Mouse (Mus musculus) lung, embryonic 15.5 days (tissue): ENCODE data around the gene Grk5. TPM values are rescaled to one million over a fixed set of nuclear protein-coding genes. Genes with fewer than 3 reads are reported as not detected.
A peak's percentile ranks its signal among the peaks of the same experiment; 100 is the strongest.

Source experiments
- ATAC-seq: fragments of 200-750 bp; cut with Nextera tagmentation; 2 replicates; pipeline ENCODE4 v1.8.0; 2017; ENCODE audit warnings: moderate number of reproducible peaks, borderline replicate concordance; ENCODE audit not compliant: low FRiP score, low TSS enrichment; ENCODE audit errors: extremely low read depth
- H3K27ac ChIP-seq: fragments of 300-500 bp; sonication (generic); 2 replicates; pipeline ENCODE4 v1.5.1; 2015; ENCODE audit warnings: moderate library complexity, mild to moderate bottlenecking, inconsistent platforms
- H3K27me3 ChIP-seq: fragments of 300-500 bp; sonication (generic); 2 replicates; pipeline ENCODE4 v1.6.1; 2015; ENCODE audit warnings: inconsistent platforms
- H3K36me3 ChIP-seq: fragments of 300-500 bp; sonication (generic); 2 replicates; pipeline ENCODE4 v1.6.1; 2015; ENCODE audit warnings: inconsistent platforms
- H3K4me1 ChIP-seq: fragments of 300-500 bp; sonication (generic); 2 replicates; pipeline ENCODE4 v1.6.1; 2015; ENCODE audit warnings: inconsistent platforms
- H3K4me2 ChIP-seq: fragments of 300-500 bp; sonication (generic); 2 replicates; pipeline ENCODE4 v1.6.1; 2015; ENCODE audit warnings: inconsistent platforms, mild to moderate bottlenecking, moderate library complexity
- H3K4me3 ChIP-seq: fragments of 300-500 bp; sonication (generic); 2 replicates; pipeline ENCODE4 v1.5.1; 2015; ENCODE audit warnings: mild to moderate bottlenecking, inconsistent platforms
- H3K9ac ChIP-seq: fragments of 300-500 bp; sonication (generic); 2 replicates; pipeline ENCODE4 v1.6.1; 2015; ENCODE audit warnings: inconsistent platforms
- H3K9me3 ChIP-seq: fragments of 300-500 bp; sonication (generic); 2 replicates; pipeline ENCODE4 v1.6.1; 2016; ENCODE audit warnings: inconsistent platforms
- WGBS: fragments of 180-500 bp; shearing (Covaris S2); methylation state at CpG from one replicate; pipeline ENCODE4 v1.1.7; 2015; 5-methylcytosine and 5-hydroxymethylcytosine counted together
- polyA plus RNA-seq: library from polyadenylated mRNA; unstranded; fragments of >200 nt; fragmentation: Nextera tagmentation; extraction: Ambion mirVana; gene quantifications from 2 replicates; pipeline ENCODE4 v1.2.1, GENCODE M21; 2015

The Grk5 gene
- polyA plus RNA-seq, 1 experiment from 2014 or later: 4.2 TPM

DNA sequence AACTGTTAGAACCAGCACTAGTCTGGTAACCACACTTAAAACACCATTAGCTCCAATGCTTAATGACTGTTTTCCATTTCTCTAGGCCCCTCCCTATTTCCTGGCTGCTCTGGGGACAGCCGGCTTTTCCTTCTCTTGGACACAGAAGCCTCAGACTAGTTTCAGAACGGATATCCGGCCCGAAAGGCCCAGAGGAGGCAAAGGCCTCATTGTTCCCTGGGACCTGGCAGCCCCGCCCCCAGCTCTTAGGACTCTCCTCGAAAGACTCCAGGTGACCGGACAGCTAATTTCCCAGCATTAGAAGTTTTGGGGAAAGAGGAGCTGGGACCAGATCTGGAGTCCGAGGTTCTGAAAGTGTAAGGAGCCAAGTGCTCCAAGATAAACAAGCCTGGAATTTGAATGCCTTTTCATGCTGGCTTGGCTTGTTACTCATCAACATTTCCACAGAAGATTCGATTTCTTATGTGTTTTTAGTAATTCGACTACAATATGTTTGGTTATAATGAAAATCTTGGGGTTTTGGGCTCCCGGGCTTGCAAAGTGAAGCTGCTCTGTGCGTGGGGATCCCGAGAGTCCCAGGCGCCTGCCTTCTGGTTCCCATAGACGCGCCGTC lies 342 bp upstream of the Grk5 start:
- Histone ChIP-seq H3K27me3 (no peaks in the 10 kb centered on the region), H3K27ac (peak overlapping the region; percentile 96)

DNA sequence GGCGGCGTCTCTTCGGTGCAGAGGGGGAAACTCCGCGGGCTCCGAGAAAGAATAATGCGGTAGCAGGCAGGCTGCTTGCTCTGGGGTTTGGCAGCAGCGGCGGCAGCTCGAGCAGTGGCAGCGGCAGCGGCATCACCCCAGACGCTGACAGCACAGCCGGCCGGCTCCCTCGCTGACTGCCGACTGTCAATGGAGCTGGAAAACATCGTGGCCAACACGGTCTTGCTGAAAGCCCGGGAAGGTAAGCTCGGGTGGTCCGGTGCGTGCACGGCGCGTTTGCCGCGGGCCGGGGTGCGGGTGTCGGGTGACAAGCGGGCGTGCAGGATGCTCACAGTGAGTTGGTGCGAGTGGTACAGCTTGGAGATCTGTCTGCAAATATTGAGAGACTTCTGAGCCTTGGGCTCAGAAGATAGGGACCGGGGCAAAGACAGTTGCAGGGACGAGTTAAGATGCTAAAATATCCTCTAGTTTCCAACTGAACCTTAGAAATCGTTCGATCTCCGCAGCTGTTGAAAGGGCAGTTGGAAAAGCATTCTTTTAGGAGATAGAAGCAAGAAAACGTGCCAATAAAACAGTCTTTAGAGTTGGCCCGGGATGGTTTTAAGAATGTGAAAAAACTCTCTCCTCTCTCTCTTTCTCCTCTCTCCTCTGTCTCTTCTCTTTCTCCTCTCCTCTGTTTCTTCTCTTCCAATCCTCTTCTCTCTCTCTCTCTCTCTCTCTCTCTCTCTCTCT lies 1.0 kb downstream of the Grk5 start:
- 2% methylated on average over 39 of the region's 41 CpGs for WGBS
- Histone ChIP-seq H3K4me1 (peaks cover 26% of the 10 kb centered on the region), H3K27me3 (no peaks in the 10 kb centered on the region), H3K4me3 (peak overlapping the region; percentile 72), H3K9ac (peak overlapping the region; percentile 72), H3K9me3 (no peaks in the 10 kb centered on the region), H3K36me3 (no peaks in the 10 kb centered on the region), H3K27ac (peak overlapping the region; percentile 96), H3K4me2 (peak overlapping the region; percentile 75)
- peak; percentile 23; the same call in 1 of the 2 replicates for ATAC-seq

More for the DNA sequence above, 342 bp upstream of the Grk5 start:
- ATAC-seq: peak; percentile 20; the same call in 1 of the 2 replicates
- Histone ChIP-seq H3K9me3 (no peaks in the 10 kb centered on the region), H3K36me3 (no peaks in the 10 kb centered on the region), H3K4me2 (peak overlapping the region; percentile 75), H3K4me3 (peak overlapping the region; percentile 72), H3K4me1 (peaks cover 26% of the 10 kb centered on the region), H3K9ac (peak overlapping the region; percentile 72)
- 7% methylated on average over 17 of the region's 17 CpGs for WGBS

- peak overlapping the region; percentile 72 for H3K4me3 ChIP-seq
- H3K36me3 ChIP-seq: no peaks in the 10 kb centered on the region
- H3K4me1 ChIP-seq: peaks cover 26% of the 10 kb centered on the region
- 0 out of 2 replicates have a peak overlapping the region, but pooled peaks have one; percentile 24 for H3K27ac ChIP-seq
- ATAC-seq: no peak
- no peaks in the 10 kb centered on the region for H3K9me3 ChIP-seq
- H3K9ac ChIP-seq: peak overlapping the region; percentile 13; the same call in 1 of the 2 replicates
- 6% methylated on average over 4 of the region's 5 CpGs for WGBS
- no peaks in the 10 kb centered on the region for H3K27me3 ChIP-seq
- H3K4me2 ChIP-seq: peak overlapping the region; percentile 75
Measured at GRCm38 (mm10) chr19:60891123-60891470, 1.5 kb downstream of the Grk5 start.

GRCm38 (mm10) chr19:60891934-60892547 lies 2.5 kb downstream of the Grk5 start:
- Histone ChIP-seq H3K4me1 (peaks cover 26% of the 10 kb centered on the region), H3K9me3 (no peaks in the 10 kb centered on the region), H3K4me3 (peak overlapping the region; percentile 72), H3K9ac (no peak overlapping the region), H3K36me3 (no peaks in the 10 kb centered on the region), H3K27me3 (no peaks in the 10 kb centered on the region), H3K27ac (no peak overlapping the region), H3K4me2 (peak overlapping the region; percentile 75)
- no peak for ATAC-seq
- WGBS: 33% methylated on average over 1 of the region's 1 CpGs

DNA sequence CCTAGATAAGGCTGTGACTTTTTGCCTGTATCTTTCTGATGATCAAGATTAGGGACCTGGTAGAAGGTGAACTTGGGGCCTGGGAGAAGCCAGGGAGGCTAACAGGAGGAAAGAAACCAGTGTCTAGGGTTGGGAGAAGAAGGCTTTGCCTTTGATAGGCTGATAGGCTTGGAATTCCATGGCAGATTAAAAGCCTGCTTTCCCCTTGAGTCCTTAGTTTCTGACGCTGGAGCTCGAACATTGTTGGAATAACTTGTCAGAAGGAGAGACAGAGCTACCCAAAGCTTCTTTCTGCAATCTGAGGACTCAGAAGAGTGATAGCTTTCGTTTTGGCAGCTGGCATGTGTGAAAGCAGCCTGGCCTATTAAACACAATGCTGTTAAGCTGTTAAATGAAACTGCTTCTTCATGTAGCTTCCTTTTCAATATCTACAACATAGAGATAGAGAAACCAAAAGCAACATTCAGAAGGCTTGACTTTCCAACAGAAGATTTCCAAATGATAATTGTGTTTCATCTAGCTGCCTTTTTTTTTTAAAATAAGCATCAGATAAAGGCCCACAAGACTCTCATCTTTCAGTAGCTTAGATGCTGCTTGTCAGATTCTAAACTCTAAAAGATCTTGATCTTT lies 5.8 kb downstream of the Grk5 start:
- H3K4me3 ChIP-seq: no peak overlapping the region
- ATAC-seq: no peak
- no peaks in the 10 kb centered on the region for H3K9me3 ChIP-seq
- no peaks in the 10 kb centered on the region for H3K27me3 ChIP-seq
- H3K36me3 ChIP-seq: no peaks in the 10 kb centered on the region
- no peak overlapping the region for H3K27ac ChIP-seq
- H3K9ac ChIP-seq: no peak overlapping the region
- WGBS: 27% methylated on average over 3 of the region's 3 CpGs
- H3K4me1 ChIP-seq: peaks cover 15% of the 10 kb centered on the region
- no peak overlapping the region for H3K4me2 ChIP-seq

DNA sequence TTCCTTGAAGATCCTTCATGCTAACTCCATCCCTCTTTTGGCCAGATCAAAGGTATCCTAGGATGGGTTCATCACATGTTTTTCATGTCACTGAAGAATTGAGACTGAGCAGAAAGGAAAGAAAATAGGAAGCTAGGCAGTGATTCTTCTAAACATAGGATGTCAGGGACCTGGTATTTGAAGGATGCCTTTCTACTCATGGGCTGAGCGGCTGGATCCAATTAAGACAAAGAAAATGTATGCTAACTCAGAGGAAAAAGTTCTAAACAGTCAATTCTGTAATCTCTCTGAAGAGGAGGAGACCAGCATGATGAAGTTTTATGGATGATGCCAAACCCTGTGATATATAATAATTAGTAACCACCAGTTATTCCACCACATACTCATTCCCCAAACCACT lies 13.6 kb downstream of the Grk5 start:
- H3K27ac ChIP-seq: no peak overlapping the region
- H3K4me2 ChIP-seq: no peak overlapping the region
- H3K4me3 ChIP-seq: no peak overlapping the region
- H3K27me3 ChIP-seq: no peaks in the 10 kb centered on the region
- H3K36me3 ChIP-seq: no peaks in the 10 kb centered on the region
- H3K4me1 ChIP-seq: peaks cover 7% of the 10 kb centered on the region; the same call in 1 of the 2 replicates
- no peaks in the 10 kb centered on the region for H3K9me3 ChIP-seq
- WGBS: 69% methylated on average over 1 of the region's 1 CpGs
- no peak overlapping the region for H3K9ac ChIP-seq
- no peak for ATAC-seq

DNA sequence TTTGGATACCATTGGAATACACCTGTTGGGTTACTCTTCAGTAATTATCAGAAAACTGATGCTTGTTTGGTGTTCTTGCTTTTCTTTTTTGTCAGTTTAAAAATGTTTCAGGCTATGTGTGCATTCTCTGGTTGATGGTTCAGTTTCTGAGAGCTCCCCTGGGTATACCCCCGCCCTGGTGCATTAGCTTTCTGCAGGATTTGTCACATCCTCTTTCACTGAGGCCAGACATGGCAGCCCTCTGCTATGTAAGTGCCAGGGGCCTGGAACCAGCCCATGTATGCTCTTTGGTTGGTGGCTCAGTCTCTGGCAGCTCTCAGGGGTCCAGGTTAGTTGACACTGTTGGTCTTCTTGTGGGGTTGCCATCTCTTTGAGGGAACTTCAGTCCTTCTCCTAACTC lies 14.4 kb downstream of the Grk5 start:
- Histone ChIP-seq H3K4me1 (peaks cover 7% of the 10 kb centered on the region; the same call in 1 of the 2 replicates), H3K36me3 (no peaks in the 10 kb centered on the region), H3K4me2 (no peak overlapping the region), H3K4me3 (no peak overlapping the region), H3K27me3 (no peaks in the 10 kb centered on the region), H3K9ac (no peak overlapping the region), H3K27ac (no peak overlapping the region), H3K9me3 (no peaks in the 10 kb centered on the region)
- 81% methylated on average over 1 of the region's 1 CpGs for WGBS
- ATAC-seq: no peak

DNA sequence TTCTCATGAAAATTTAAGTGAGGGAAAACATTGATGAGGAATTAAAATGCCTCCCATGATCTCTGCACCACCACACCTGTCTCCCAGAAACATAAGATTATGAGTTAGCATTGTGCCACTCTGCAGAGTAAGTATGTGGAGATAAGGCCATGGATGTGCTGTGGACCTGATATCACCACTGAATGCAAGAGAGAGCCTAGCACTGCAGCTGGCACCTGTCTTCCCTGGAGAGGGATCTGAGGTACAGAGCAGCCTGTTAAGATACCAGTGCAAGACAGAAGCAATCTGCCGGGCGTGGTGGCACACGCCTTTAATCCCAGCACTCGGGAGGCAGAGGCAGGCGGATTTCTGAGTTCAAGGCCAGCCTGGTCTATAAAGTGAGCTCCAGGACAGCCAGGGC lies 15.9 kb downstream of the Grk5 start:
- Histone ChIP-seq H3K27ac (no peak overlapping the region), H3K36me3 (no peaks in the 10 kb centered on the region), H3K4me2 (no peak overlapping the region), H3K27me3 (no peaks in the 10 kb centered on the region), H3K4me3 (no peak overlapping the region), H3K9ac (no peak overlapping the region), H3K4me1 (peaks cover 7% of the 10 kb centered on the region; the same call in 1 of the 2 replicates), H3K9me3 (no peaks in the 10 kb centered on the region)
- 95% methylated on average over 5 of the region's 5 CpGs for WGBS
- no peak for ATAC-seq

DNA sequence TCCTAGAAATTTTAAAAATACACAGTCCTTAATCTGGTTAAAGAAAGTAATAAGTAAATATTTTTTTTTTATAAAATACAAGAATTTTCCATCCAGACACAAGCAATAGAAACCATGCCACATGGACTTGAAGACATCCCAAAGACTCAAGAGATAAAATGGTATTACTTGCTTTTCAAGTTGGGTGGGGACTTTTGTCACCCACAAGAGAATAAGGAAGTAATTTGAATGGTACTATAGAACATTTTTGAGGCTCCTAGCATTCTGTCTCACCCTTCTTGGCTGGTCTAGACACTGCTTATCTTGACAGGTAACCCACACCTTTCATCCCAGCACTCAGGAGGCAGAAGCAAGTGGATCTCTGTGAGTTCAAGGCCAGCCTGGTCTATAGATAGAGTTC lies 20.8 kb downstream of the Grk5 start:
- H3K27me3 ChIP-seq: no peaks in the 10 kb centered on the region
- ATAC-seq: no peak
- H3K27ac ChIP-seq: no peak overlapping the region
- H3K9ac ChIP-seq: no peak overlapping the region
- H3K9me3 ChIP-seq: no peaks in the 10 kb centered on the region
- H3K4me1 ChIP-seq: 0 out of 2 replicates have a peak, but pooled peaks cover 2% of the 10 kb centered on the region
- H3K36me3 ChIP-seq: no peaks in the 10 kb centered on the region
- H3K4me2 ChIP-seq: no peak overlapping the region
- no peak overlapping the region for H3K4me3 ChIP-seq

DNA sequence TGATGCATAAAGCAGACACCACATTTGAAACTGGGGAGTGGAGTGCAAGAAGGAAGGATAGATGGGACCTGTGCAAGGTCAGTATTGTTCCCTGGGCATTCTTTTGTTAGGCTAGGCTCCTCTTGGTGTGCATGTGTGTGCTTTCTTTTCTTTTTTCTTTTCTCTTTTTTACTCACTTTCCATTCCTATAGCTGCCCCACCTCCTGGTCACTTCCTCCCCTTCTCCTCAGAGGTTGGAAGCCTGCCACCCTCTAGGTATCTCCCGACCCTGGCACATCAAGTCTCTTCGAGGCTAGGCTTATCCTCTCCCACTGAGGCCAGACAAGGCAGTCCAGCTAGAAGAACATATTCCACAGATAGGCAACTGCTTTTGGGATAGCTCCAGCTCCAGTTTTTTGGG lies 22.1 kb downstream of the Grk5 start:
- 70% methylated on average over 2 of the region's 2 CpGs for WGBS

GRCm38 (mm10) chr19:60915236-60915635 lies 25.7 kb downstream of the Grk5 start:
- WGBS: 46% methylated on average over 4 of the region's 4 CpGs
- Histone ChIP-seq H3K4me1 (0 out of 2 replicates have a peak, but pooled peaks cover 4% of the 10 kb centered on the region), H3K9ac (no peak overlapping the region), H3K9me3 (no peaks in the 10 kb centered on the region), H3K27me3 (no peaks in the 10 kb centered on the region), H3K36me3 (no peaks in the 10 kb centered on the region), H3K27ac (no peak overlapping the region), H3K4me2 (no peak overlapping the region), H3K4me3 (no peak overlapping the region)
- no peak for ATAC-seq

More for the DNA sequence above, 22.1 kb downstream of the Grk5 start:
- H3K9ac ChIP-seq: no peak overlapping the region
- H3K4me3 ChIP-seq: no peak overlapping the region
- H3K9me3 ChIP-seq: no peaks in the 10 kb centered on the region
- H3K4me2 ChIP-seq: no peak overlapping the region
- 0 out of 2 replicates have a peak, but pooled peaks cover 4% of the 10 kb centered on the region for H3K4me1 ChIP-seq
- no peak for ATAC-seq
- H3K36me3 ChIP-seq: no peaks in the 10 kb centered on the region
- H3K27ac ChIP-seq: no peak overlapping the region
- H3K27me3 ChIP-seq: no peaks in the 10 kb centered on the region
